Mouse (Mus musculus): ENCODE results near the gene Tnfrsf25.
A peak's percentile ranks its signal among the peaks of the same experiment; 100 is the strongest.

Tnfrsf25 gene

DNA sequence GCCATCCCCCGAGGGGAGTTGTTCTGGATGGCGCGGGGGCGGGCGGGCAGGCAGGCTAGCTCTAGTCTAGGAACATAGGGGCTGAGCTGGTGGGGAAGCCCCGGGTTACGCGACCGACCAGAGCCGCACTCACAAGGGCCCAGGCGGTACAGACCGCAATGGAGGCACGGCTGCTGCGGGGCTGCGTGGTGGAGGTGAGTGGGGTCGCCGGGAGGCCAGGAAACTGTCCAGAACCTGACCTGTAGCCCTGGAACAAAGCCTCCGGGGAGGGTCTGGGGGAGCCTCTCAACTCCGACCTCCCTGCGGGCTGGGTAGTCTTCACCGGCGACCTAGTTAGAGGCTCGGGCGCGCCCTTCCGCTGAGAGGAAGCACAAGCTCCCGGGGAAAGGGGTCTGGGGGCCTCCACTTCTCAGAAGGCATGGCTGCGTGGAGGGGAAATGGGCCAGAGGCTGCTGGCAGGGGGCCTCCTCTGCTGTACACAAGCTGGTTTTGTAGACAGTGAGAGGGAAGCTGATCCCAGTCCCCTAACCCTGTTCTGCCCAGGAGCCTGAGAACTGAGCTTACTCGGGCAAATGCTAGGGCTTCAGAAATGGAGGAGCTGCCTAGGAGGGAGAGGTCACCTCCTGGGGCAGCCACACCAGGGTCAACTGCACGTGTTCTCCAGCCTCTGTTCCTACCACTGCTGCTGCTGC lies at the start of gene Tnfrsf25:
TSS of gene Tnfrsf25 (plus strand) at position 14 of the 692 bp plus-strand sequence.
- DNase-seq (ENCODE audit: low read depth, low spot score) = no peak

DNA sequence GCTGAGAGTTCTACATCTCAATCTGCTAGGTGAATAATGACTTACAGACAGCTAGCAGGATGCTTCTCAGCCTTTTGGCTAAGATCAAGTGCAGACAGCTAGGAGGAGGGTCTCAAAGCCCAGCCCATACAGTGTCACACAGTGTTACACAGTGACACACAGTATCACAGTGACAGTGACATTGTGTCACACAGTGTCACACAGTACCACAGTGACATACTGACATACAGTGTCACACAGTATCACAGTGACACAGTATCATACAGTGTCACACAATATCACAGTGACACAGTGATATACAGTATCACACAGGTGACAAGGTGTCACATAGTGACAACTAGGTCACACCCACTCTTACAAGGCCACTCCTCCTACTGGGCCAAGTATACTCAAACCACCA lies 48.5 kb upstream of the Tnfrsf25 start:
- no peak for DNase-seq (ENCODE audit: low read depth, low spot score)

- DNase-seq (ENCODE audit: low read depth, low spot score) = no peak
These were observed 47.5 kb upstream of the Tnfrsf25 start for GRCm38 (mm10) chr4:152068166-152068724.

DNA sequence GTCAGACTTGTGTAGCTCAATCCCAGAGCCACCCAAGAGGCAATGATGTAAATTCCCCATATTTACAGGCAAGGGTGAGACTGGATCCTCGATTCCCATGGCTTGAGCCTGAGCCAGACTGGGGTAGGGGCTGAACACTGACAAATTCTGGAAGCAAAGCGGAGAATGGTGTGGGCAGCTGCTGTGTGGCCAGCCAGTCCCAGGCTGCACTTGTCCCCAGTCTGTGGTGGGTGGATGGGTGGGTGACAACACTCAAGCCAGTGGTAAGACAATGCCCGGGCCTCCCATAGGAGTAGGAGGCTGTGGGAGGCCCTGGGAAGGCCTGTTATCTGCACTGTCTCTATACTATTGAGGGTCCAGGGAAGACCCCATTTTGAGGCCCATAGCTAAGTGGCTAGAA lies 46.5 kb upstream of the Tnfrsf25 start:
- no peak for DNase-seq (ENCODE audit: low read depth, low spot score)

GRCm38 (mm10) chr4:152070494-152071396 lies 45.0 kb upstream of the Tnfrsf25 start:
- no peak for DNase-seq (ENCODE audit: low read depth, low spot score)

DNA sequence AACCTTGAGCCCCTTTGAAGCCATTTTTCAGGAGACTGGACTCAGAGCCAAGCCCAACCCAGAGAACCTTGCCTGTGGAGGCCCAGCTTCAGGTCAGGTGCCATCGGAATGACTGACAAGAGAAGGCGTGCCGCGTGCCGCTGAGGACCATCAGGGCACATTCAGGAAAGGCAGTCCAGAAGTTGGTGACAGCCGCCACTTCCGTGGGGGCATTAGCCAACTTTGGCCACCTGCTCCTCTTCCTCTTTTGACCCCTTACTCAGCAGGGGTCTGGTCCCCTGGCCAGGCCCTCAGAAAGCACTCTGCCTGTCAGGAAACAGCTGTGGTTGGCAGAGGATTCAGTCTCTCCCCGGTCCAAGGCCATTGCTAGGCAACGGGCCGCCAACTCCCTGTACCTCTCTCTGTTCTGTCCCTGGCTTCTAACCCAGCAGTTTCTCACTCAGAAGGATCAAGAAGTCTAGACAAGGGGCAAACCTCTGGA lies 43.6 kb upstream of the Tnfrsf25 start, which contains the start of gene Plekhg5:
TSS of gene Plekhg5 (plus strand) at position 378 of the 481 bp plus-strand sequence.
- DNase-seq (ENCODE audit: low read depth, low spot score) = peak; percentile 51

DNA sequence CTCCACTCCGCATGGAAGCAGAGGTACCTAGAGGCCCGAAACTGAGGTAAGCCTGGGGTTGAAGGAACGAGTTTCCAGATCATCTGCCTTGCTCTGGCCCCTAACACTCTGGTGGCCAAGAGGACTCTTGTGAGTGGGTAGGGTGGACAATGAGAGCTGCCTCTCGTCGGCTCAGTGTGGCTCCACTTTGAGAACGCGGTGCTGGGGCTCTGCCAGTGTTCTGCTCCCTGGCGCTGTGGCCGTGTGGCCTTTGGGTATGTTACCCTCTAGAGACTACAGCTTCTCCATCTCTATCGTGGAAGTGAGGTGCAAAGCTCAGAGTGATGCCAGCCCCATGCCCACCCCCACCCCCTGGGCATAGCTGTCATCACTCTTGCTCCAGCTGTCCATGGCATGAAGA lies 43.1 kb upstream of the Tnfrsf25 start:
- DNase-seq (ENCODE audit: low read depth, low spot score) = no peak

- DNase-seq (ENCODE audit: low read depth, low spot score) = no peak
These were observed 42.0 kb upstream of the Tnfrsf25 start for GRCm38 (mm10) chr4:152073715-152074114.

- peak; percentile 64 for DNase-seq (ENCODE audit: low read depth, low spot score)
These were observed 41.2 kb upstream of the Tnfrsf25 start for GRCm38 (mm10) chr4:152074548-152074947.

- DNase-seq (ENCODE audit: low read depth, low spot score) = no peak
These were observed 38.5 kb upstream of the Tnfrsf25 start for GRCm38 (mm10) chr4:152077191-152077590.

GRCm38 (mm10) chr4:152078105-152078530 lies 37.6 kb upstream of the Tnfrsf25 start:
- no peak for DNase-seq (ENCODE audit: low read depth, low spot score)

DNA sequence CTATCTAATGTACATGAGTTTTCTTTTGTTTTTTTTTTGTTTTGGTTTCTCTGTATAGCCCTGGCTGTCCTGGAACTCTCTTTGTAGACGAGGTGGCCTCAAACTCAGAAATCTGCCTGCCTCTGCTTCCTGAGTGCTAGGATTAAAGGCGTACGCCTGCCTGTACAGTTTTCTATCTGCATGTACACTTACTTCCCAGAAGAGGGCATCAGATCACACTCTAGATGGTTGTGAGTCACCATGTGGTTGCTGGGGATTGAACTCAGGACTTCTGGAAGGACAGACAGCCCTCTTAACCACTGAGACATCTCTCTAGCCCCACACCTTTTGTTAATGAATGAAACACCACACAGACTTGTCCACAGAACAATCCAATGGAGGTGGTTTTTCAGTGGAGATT lies 36.5 kb upstream of the Tnfrsf25 start:
- peak; percentile 74 for DNase-seq (ENCODE audit: low read depth, low spot score)

- no peak for DNase-seq (ENCODE audit: low read depth, low spot score)
These were observed 35.8 kb upstream of the Tnfrsf25 start for GRCm38 (mm10) chr4:152079931-152080330.

- no peak for DNase-seq (ENCODE audit: low read depth, low spot score)
These were observed 32.0 kb upstream of the Tnfrsf25 start for GRCm38 (mm10) chr4:152083611-152084220.

DNA sequence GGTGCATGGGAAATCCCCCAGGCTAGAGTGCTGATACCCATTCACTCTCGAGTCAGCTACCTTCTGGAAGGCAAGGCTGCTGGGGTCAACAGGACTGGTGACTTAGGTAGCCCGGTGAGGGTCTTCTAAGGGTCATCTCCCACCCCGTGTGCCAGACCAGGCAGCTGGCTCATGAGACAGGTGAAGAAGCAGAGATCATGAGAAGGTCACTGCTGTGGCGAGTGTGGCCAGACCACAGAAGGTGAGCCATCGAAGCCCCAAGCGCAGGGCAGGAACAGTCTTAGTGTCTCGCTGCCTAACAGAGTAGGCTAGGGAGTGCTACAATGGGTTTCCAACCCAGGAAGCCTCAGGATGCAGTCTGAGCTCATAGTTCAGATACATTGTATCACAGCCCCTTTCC lies 31.1 kb upstream of the Tnfrsf25 start:
- DNase-seq (ENCODE audit: low read depth, low spot score) = no peak

DNA sequence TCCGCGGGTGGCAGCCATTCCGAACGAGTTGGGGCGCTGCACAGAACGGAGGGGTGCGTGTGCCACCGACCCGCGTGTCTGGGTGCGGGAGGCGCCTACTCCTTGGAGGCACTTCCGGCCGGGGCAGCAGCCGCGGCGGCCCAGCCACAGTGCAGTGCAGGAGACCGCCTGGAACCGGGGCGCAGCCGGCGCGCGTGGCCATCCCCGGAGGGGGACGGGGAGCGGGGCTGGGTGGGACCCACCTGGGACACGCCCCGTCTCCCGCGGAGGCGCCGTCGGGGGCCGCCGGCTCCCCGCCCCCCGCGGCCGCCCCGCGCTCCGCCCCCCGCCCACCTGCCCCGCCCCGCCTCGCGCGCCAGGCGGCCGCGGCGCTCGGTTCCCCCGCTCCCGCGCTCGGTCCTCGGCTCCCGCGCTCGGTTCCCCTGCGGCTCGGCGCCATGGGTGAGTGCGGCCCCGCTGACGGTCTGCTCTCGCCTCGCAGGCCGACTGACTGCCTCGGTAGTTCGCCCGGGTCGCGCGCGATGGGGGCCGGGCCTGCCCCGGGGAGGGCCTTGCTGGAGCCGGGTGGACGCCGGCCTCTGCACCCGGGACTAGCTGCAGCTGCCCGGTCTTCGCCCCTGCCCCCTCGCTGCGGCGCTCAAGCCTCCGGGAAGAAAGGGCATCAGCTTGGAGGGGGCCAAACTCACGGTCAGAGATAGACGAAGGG lies 29.1 kb upstream of the Tnfrsf25 start:
- peak; percentile 54 for DNase-seq (ENCODE audit: low read depth, low spot score)

DNA sequence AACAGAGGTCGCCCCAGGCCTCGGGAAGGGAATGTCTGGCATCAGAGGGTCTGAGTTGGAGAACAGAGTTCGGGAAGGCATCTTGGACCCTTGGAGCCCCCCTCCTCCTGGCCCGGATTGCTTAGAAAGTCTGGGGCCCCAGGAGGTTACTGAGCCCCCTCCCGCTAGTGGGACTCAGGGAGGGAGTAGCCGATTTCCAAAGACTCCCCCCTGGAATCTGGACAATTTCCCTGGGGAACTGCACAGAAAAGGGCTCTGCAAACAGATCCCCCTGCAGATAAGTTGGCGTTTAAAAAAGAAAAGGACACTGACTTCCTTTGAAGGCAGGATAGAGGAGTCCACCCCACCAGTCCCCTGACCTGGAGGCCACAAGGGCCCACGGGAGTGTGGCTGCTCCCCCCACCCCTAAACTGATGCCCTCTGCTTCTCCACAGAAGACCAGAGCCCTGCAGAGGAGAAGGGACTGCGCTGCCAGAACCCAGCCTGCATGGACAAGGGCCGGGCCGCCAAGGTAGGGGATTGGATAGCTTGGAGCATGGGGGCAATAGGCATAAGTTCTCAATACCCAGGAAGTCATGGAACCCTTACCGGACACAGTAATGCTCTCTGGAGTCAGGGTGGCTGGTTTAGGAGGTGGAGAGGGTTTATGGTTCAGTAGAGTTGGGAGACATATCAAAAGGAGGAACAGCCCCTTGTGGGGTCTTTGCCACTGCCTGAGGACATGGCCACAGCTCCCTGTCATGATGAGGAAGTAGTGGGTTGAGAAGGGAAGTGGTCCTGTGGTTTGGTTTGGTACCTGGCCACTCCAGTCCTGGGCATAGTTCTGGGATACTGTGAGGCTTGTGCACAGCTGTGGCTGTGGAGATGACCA lies 28.3 kb upstream of the Tnfrsf25 start:
- DNase-seq (ENCODE audit: low read depth, low spot score) = no peak

- peak; percentile 92 for DNase-seq (ENCODE audit: low read depth, low spot score)
These were observed 27.6 kb upstream of the Tnfrsf25 start for GRCm38 (mm10) chr4:152088133-152088532.

DNA sequence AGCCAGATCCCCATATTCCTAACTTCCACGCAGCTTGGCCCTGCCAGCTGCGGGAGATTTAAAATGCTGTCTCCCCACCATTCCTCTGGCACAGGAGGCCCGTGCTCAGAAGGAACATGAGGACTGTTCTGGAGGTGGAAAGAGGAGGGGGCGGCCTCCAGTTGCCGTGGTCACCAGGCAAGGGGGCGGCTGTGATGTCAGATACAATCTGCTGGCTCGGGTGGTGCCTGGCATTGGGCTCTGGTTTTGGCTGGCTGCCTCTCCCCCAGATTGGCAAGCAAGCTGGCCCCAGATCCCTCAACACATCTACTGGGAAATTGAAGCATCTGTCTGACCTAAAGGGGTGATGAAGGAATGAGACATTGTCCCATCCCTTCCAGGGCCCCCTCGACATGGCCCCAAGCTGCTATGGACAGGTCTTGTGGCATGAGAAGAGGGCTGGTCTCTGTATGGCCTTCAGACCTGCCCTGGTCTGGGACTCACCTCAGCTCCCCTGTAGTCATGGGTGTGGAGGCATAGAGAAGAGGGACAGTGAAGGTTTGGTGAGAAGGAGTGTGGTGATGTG lies 27.1 kb upstream of the Tnfrsf25 start:
- DNase-seq (ENCODE audit: low read depth, low spot score) = no peak

DNA sequence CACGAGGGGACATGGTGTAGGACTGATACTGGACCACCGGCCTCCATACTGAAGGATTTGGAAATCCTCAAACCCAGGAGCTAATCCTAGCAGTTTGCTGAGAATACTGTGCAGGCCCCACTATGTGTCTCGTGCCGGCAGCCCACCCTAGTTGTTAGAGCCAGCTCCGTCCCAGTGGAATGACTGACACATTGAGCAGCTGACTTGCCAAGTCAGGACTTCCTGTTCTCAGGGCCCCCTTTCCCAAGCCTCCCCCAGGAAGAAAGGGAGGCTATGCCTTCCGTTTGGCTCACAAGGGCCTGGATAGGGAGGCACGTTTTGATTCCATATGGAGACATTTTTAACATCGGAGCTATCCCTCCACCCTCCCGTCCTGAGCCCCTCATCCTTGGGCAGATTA lies 25.5 kb upstream of the Tnfrsf25 start:
- no peak for DNase-seq (ENCODE audit: low read depth, low spot score)

Data from ZHBTc4 (cell line).